Mouse (Mus musculus) cerebellum, adult 18-20 months (tissue): ENCODE data around the gene Olfr573-ps1.

Source experiments
- DNase-seq, 2 experiments: peaks; one replicate each; pipeline ENCODE4 v3.0.0; 2021

The Olfr573-ps1 gene

GRCm38 (mm10) chr7:102942475-102942874, at the start of gene Olfr573-ps1:
TSS of gene Olfr573-ps1 (minus strand) at chr7:102942575.
- no peak for DNase-seq

DNA sequence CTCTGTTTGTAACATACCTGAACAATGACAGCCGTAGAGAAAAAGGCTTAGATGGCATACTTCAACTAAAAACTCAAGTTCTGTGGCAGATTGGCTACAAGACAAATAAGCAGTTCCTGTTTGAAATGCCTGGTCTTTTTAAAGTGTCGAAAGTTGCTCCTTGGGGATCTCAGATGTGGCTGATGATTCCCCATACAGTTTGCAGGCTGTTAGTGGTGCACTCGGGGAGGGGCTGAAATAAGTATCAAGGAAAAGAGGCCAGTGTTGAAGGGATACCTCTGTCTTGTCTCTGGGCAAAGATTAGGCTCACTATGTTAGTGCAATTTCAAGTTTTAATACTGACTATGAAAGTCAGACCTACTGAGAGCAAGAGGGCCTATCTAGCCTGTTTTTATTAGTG, 46.8 kb upstream of the Olfr573-ps1 start, which contains the start of gene Olfr578:
TSS of gene Olfr578 (minus strand) at position 101 of the 400 bp plus-strand sequence.
- DNase-seq, result no peak

GRCm38 (mm10) chr7:102975843-102976242, 33.5 kb upstream of the Olfr573-ps1 start, which contains the start of gene Olfr577:
TSS of gene Olfr577 (minus strand) at chr7:102975943.
- no peak for DNase-seq

GRCm38 (mm10) chr7:102974399-102974798, 32.0 kb upstream of the Olfr573-ps1 start:
- no peak for DNase-seq

DNA sequence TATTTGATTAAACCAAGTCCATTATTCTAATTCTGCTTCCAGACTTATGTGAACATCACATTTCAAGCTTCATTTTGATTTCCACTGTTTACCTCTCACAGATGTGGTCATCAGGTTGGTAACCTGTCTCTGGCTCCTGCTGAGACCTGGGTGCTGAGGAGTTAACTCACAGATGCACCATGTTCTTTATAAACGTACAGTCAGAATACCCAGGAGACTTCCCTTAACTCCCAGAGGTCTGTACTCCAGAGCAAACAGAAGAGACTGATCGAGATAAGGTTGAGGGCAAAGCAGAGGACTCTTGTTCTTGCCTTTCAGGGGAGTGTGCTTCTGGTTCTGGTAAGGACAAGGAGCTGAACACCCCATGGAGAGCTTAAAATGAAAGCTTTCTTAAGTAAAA, 20.0 kb upstream of the Olfr573-ps1 start, which contains the start of gene Olfr576:
TSS of gene Olfr576 (plus strand) at position 301 of the 400 bp plus-strand sequence.
- no peak for DNase-seq

DNA sequence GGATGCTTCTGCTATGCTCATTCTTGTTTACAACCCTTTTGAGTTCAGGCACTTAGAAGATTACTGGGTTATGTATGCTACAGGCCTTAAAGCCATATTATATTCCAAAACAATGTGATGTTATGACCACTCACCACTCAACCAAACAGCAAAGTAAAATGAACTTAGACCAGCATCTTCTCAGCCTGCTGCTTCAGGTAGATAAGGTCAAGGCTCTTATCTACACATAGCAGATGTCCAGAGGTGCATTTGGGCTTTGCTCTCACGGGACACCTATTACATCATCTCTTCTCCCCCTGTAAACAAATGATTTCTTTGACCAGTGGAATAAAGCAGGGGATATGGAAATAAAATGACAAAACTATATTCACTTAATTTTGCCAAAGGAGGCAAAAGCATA, 16.2 kb upstream of the Olfr573-ps1 start, which contains the start of gene Olfr575:
TSS of gene Olfr575 (minus strand) at position 183 of the 400 bp plus-strand sequence.
- DNase-seq, result no peak

GRCm38 (mm10) chr7:102958137-102958536, 15.8 kb upstream of the Olfr573-ps1 start:
- DNase-seq, result no peak

GRCm38 (mm10) chr7:102950732-102951131, 8.4 kb upstream of the Olfr573-ps1 start:
- no peak for DNase-seq

- no peak for DNase-seq
Measured at GRCm38 (mm10) chr7:102948167-102948566, 5.8 kb upstream of the Olfr573-ps1 start, which contains the start of gene Olfr574. TSS of gene Olfr574 (plus strand) at chr7:102948467.

GRCm38 (mm10) chr7:102943417-102943816, 1.0 kb upstream of the Olfr573-ps1 start:
- DNase-seq, result no peak

DNA sequence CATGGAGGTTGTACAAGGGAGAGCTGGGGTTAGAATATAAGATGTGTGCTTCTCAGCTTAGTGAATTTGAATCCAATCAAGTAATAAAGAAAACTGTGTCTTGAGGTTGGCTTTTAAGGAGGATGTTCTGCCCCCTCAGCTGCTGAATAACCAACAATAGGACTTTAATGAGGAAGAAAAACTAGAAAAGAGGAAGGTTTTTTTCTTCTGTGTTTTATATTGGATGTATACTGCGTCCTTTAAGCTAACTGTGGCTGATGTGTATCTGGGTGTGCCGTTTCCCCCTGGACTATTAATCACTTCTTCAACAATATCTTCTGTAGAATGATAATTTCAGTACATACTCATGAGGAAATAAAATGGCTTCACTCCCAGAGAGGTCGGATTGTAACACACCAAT, 15.3 kb downstream of the Olfr573-ps1 start:
- DNase-seq, result no peak

GRCm38 (mm10) chr7:102924109-102924508, 18.3 kb downstream of the Olfr573-ps1 start, which contains the start of gene Olfr572:
TSS of gene Olfr572 (plus strand) at chr7:102924409.
- DNase-seq, result no peak

DNA sequence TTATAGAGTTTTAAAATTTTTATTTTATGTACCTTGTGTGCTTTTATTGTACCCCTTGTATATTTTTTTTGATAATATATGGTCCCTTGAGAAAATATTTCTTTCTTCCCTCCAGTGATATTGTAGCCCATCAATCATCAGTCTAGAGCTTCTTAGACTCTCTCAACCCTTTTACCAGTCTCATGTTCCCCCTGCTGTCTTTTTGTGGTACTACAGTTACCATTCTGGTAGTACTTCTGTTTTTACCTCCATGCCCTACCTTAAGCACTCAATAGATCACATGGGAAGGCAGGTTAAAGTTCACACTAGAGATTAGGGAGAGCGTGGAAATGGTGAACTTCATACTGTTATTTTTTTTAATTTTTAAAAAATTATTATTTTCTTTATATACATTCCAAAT, 22.7 kb downstream of the Olfr573-ps1 start:
- DNase-seq, result peak in 1 of 2 experiments; percentile 8

DNA sequence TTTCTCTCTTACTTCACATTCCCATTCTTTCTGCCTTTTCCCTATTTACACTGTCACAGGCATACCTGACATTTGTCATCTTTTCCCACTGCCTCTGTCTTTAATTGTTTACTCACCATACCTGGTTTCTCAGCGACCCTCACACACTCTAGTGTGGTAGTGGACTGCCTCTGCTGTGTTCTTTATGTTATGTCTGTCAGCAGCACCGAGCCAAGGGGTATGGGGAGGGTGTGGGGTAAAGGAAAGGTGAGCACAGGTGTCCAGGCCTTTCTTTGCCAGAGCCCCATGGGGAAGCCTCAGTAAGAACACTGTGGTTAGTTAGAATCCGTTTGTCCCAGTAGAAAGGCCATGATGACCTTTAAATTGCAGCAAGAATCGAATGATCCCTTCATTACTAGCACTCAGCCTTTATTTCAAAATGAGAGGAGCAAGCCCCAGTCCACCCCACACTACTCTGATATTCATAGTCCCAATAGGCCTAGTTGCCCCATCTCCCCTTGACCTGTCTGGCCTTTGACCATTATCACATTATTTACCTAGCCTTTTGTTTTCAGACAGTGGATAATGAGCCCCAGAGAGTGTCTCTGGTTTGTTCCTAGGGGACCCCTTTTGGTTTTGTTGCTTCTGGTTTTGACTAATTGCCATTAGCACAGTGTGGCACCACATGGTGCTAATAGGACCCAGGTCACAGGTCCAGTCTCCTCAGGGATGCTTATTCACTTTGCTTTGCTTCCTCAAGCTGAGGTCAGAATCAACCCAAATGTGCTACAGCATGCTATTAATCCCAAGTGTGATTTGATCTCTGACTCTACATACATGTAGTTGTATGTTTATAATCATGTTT, 25.1 kb downstream of the Olfr573-ps1 start, which contains the start of gene Olfr571:
TSS of gene Olfr571 (minus strand) at position 505 of the 844 bp plus-strand sequence.
- no peak for DNase-seq

- DNase-seq, result no peak
Measured at GRCm38 (mm10) chr7:102916405-102916804, 26.0 kb downstream of the Olfr573-ps1 start.

- no peak for DNase-seq
Measured at GRCm38 (mm10) chr7:102915261-102915660, 27.1 kb downstream of the Olfr573-ps1 start.
